Mouse (Mus musculus) forebrain, embryonic 11.5 days (tissue): ENCODE measurements at regions not wholly inside any gene's neighbourhood (a gene's known extent, or its start where the extent isn't known, plus 50 kb on each side); places are given as distances from the start of the nearest gene placed in this dataset.
A peak's percentile ranks its signal among the peaks of the same experiment; 100 is the strongest.
"Not testable (repeated sequence)": the region's sequence is repeated elsewhere in the genome, so short reads cannot be mapped to it uniquely, and the experiment has no call there.

ENCODE experiments used
- ATAC-seq: fragments of 200-750 bp; cut with Nextera tagmentation; replicated peaks from 2 replicates; pipeline ENCODE4 v1.8.0; 2017; ENCODE audit warnings: moderate TSS enrichment; ENCODE audit not compliant: low FRiP score
- DNase-seq: peaks from one replicate; pipeline ENCODE4 v3.0.0-alpha.2; 2017; ENCODE audit warnings: low spot score
- H3K27ac ChIP-seq: fragments of 300-500 bp; sonication (generic); 2 replicates; pipeline ENCODE4 v1.5.1; 2014; ENCODE audit warnings: low read depth, low read length
- H3K27me3 ChIP-seq: fragments of 300-500 bp; sonication (generic); 2 replicates; pipeline ENCODE4 v1.6.1; 2014; ENCODE audit warnings: mild to moderate bottlenecking, low read length, mixed read lengths; ENCODE audit not compliant: control insufficient read depth, insufficient read depth
- H3K36me3 ChIP-seq: fragments of 300-500 bp; sonication (generic); 2 replicates; pipeline ENCODE4 v1.6.1; 2014; ENCODE audit warnings: mild to moderate bottlenecking, low read length, moderate library complexity, mixed read lengths; ENCODE audit not compliant: control insufficient read depth, insufficient read depth
- H3K4me1 ChIP-seq: fragments of 300-500 bp; sonication (generic); replicated peaks from 2 replicates; pipeline ENCODE4 v1.6.1; 2014; ENCODE audit warnings: low read length, mixed read lengths; ENCODE audit not compliant: control insufficient read depth, insufficient read depth
- H3K4me2 ChIP-seq: fragments of 300-500 bp; sonication (generic); 2 replicates; pipeline ENCODE4 v1.6.1; 2014; ENCODE audit warnings: low read depth, mild to moderate bottlenecking, low read length, moderate library complexity, mixed read lengths; ENCODE audit not compliant: severe bottlenecking
- H3K4me3 ChIP-seq: fragments of 300-500 bp; sonication (generic); 2 replicates; pipeline ENCODE4 v1.5.1; 2014; ENCODE audit warnings: low read depth, low read length
- H3K9ac ChIP-seq: fragments of 300-500 bp; sonication (generic); 2 replicates; pipeline ENCODE4 v1.6.1; 2014; ENCODE audit warnings: low read length
- H3K9me3 ChIP-seq: fragments of 300-500 bp; sonication (generic); 2 replicates; pipeline ENCODE4 v1.6.1; 2016; ENCODE audit warnings: low read length, mixed read lengths; ENCODE audit not compliant: control insufficient read depth
- WGBS: fragments of 180-500 bp; shearing (Covaris S2); extraction: QIAGEN DNeasy Blood & Tissue Kit; methylation state at CpG from one replicate; pipeline ENCODE4 v1.1.7; 2014; 5-methylcytosine and 5-hydroxymethylcytosine counted together

DNA sequence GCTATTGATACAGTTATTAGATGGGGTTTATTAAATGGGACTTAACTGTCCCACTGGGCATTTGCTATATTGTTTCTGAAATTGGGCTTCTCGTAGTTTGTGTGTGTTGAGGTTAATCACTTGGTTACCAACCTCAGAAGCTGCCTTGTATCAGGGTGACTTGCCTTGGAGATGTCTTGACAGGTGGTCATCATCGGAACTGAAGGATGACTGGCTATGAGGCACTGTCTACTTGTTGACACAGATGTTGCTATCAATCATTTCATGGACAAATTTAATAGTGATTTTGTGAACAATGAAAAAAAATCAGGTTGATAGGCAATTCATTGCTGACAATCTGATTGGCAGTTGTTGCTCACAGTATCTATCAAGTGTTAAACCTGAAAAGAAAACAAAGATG, 261.4 kb upstream of the Arhgap42 start:
- no peak overlapping the region for H3K27ac ChIP-seq
- no peaks in the 10 kb centered on the region for H3K9me3 ChIP-seq
- no peak overlapping the region for H3K9ac ChIP-seq
- H3K4me2 ChIP-seq: no peak overlapping the region
- ATAC-seq: no peak
- DNase-seq: no peak
- no peaks in the 10 kb centered on the region for H3K4me1 ChIP-seq
- H3K36me3 ChIP-seq: no peaks in the 10 kb centered on the region
- WGBS: 93% methylated on average over 2 of the region's 2 CpGs
- no peaks in the 10 kb centered on the region for H3K27me3 ChIP-seq
- H3K4me3 ChIP-seq: no peak overlapping the region

DNA sequence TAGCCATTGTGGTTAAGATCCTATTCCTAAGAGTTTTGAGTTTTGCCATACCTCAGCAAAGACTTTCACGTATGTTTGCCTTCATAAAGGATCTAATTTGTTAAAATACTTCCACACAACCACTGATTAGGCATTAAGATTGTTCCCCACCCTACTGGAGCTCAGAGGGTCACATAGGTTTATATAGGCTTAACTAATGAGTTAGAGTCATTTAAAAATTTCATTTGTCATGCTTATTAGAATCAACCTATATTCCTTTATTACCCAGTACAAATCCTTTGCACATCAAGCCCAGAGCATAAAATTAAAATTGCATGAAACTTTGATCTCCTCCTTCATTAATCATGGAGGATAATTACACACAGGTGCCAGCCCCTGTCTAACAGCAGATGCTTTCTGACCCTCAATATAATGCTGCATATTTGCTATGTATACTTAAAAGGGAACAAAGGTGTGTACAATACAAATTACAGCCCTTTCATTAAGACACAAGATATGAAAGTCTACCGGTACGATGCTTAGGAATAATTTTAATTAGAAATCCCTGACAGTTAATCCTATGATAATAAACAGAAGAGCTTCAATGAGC, 254.8 kb upstream of the Arhgap42 start:
- Histone ChIP-seq H3K27ac (no peak overlapping the region), H3K9ac (no peak overlapping the region), H3K4me1 (no peaks in the 10 kb centered on the region), H3K27me3 (no peaks in the 10 kb centered on the region), H3K36me3 (no peaks in the 10 kb centered on the region), H3K4me3 (no peak overlapping the region), H3K9me3 (no peaks in the 10 kb centered on the region), H3K4me2 (no peak overlapping the region)
- 65% methylated on average over 3 of the region's 3 CpGs for WGBS
- peak; percentile 42; the same call in 1 of the 2 replicates for ATAC-seq
- DNase-seq: no peak

- DNase-seq (no peak), ATAC-seq (no peak)
- Histone ChIP-seq H3K27me3 (no peaks in the 10 kb centered on the region), H3K9ac (no peak overlapping the region), H3K9me3 (no peaks in the 10 kb centered on the region), H3K36me3 (no peaks in the 10 kb centered on the region), H3K4me2 (no peak overlapping the region), H3K4me1 (no peaks in the 10 kb centered on the region), H3K27ac (no peak overlapping the region), H3K4me3 (no peak overlapping the region)
Measured at GRCm38 (mm10) chr9:9477145-9477544, 238.2 kb upstream of the Arhgap42 start.

- H3K27me3 ChIP-seq: no peaks in the 10 kb centered on the region
- DNase-seq: no peak
- no peak overlapping the region for H3K27ac ChIP-seq
- H3K36me3 ChIP-seq: no peaks in the 10 kb centered on the region
- 66% methylated on average over 8 of the region's 8 CpGs for WGBS
- H3K4me3 ChIP-seq: no peak overlapping the region
- no peaks in the 10 kb centered on the region for H3K4me1 ChIP-seq
- peak; percentile 49; the same call in 1 of the 2 replicates for ATAC-seq
- H3K4me2 ChIP-seq: no peak overlapping the region
- H3K9ac ChIP-seq: no peak overlapping the region
- no peaks in the 10 kb centered on the region for H3K9me3 ChIP-seq
Measured at GRCm38 (mm10) chr9:9475009-9475744, 236.3 kb upstream of the Arhgap42 start.

DNA sequence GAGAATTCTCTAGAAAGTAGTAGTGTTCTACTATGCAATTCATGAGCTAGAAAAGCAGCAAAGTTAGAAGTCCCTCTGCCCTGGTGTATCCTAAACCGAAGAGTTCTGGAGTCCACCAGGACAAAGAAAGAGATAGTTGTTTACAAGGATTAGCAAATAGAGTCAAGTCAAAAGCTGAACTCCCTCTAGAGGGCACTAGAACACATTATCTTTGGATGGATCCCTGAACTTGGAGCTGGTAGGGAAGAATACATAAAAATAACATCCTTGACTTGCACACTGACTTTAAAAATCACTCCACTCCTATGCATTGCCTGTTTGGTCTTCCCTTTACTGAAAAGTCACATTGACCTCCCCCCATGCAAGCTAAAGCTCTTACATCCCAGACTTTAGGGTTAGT, 205.3 kb upstream of the Arhgap42 start:
- H3K4me3 ChIP-seq: no peak overlapping the region
- 84% methylated on average over 1 of the region's 1 CpGs for WGBS
- DNase-seq: no peak
- no peak overlapping the region for H3K9ac ChIP-seq
- H3K36me3 ChIP-seq: no peaks in the 10 kb centered on the region
- no peaks in the 10 kb centered on the region for H3K9me3 ChIP-seq
- no peaks in the 10 kb centered on the region for H3K4me1 ChIP-seq
- no peak overlapping the region for H3K27ac ChIP-seq
- no peaks in the 10 kb centered on the region for H3K27me3 ChIP-seq
- H3K4me2 ChIP-seq: no peak overlapping the region
- ATAC-seq: no peak

DNA sequence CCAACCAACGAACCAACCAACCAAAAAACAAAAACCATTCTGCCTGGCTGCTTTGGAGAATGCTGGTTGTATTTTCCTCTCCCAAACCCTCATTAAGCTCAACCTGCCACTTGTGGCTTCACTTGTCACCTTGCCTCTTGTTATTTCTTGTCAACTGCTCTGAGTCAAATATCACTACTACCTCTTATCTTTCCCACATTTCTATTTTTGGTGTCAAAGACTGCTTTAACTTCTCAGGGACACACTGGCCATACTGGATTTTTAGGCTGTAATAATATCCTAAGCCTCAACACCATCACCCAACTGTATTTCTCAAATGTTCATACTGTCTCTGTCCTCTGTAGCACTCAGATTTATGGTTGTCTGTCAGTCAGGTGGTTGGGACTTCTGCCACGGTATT, 181.4 kb upstream of the Arhgap42 start:
- no peak for DNase-seq
- no peaks in the 10 kb centered on the region for H3K27me3 ChIP-seq
- WGBS: 88% methylated on average over 2 of the region's 2 CpGs

DNA sequence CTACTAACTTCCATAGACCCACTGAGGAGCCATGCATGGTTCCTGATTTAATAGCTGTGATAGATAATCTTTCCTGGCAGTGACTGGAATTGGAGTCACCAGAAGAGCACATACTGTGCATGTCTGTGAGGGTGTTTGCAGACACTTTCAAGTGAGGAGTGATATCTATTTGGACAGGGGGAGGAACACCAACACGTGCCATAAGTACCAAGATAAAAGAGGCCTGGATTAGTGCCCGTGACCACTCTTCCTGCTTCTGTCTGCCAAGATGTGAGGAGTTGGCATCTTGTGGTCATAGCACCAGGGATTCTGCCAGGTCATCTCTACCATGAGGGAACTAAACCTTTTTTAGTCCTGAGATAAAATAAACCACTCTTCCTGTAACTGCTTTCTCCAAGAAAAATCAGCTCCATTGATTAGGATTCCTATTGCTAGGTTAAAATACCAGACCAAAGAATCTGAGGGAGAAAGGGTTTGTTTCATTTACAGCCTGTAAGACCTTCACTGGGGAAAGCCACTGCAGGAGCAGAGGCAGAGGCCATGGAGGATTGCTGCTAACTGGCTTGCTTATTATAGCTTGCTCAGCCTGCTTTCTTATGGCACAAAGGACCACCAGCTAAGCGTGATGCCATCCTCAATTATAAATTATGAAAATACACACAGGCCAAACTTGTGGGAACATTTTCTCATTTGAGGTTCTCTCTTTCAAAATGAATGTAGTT, 173.7 kb upstream of the Arhgap42 start:
- Histone ChIP-seq H3K36me3 (no peaks in the 10 kb centered on the region), H3K4me1 (no peaks in the 10 kb centered on the region), H3K27me3 (no peaks in the 10 kb centered on the region), H3K9ac (no peak overlapping the region), H3K4me3 (no peak overlapping the region), H3K27ac (no peak overlapping the region), H3K9me3 (no peaks in the 10 kb centered on the region), H3K4me2 (no peak overlapping the region)
- 89% methylated on average over 3 of the region's 3 CpGs for WGBS
- no peak for ATAC-seq
- no peak for DNase-seq

More for the DNA sequence above, 181.4 kb upstream of the Arhgap42 start:
- H3K27ac ChIP-seq: no peak overlapping the region
- no peaks in the 10 kb centered on the region for H3K4me1 ChIP-seq
- no peak for ATAC-seq
- H3K9me3 ChIP-seq: no peaks in the 10 kb centered on the region
- no peak overlapping the region for H3K9ac ChIP-seq
- no peaks in the 10 kb centered on the region for H3K36me3 ChIP-seq
- H3K4me2 ChIP-seq: no peak overlapping the region
- no peak overlapping the region for H3K4me3 ChIP-seq

- H3K4me3 ChIP-seq, H3K9me3 ChIP-seq, H3K9ac ChIP-seq, H3K27ac ChIP-seq, H3K27me3 ChIP-seq, ATAC-seq, DNase-seq, H3K4me2 ChIP-seq, H3K4me1 ChIP-seq, H3K36me3 ChIP-seq: not testable (repeated sequence)
- WGBS: 83% methylated on average over 4 of the region's 4 CpGs
Measured at GRCm38 (mm10) chr9:9394190-9394589, 155.3 kb upstream of the Arhgap42 start.
